Mouse (Mus musculus): ENCODE measurements around the gene Cap2.

DNA sequence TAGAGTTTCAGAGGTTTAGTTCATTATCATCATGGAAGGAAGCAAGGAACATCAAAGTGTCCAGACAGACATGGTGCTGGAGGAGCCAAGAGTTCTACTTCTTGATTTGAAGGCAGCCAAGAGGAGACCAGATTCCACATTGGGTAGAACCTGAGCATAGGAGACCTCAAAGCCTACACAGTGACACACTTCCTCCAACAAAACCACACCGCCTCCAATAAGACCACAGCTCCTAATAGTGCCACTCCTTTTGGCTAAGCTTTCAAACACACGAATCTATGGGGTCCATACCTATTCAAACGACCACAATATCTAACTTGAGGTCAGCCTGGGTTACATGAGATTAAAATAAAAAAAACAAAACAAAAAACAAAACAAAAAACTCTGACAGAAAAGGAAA lies 25.0 kb downstream of the Cap2 start:
- TF ChIP-seq CTCF (IDR thresholded peaks at IDR 0.05; ENCODE audit: low read depth) (no peak), EP300 (optimal IDR thresholded peaks at IDR 0.05) (no peak)
